Mouse (Mus musculus): Measurements from ENCODE around the gene Olfr1239.

Gene Olfr1239

GRCm38 (mm10) chr2:89420307-89420706 is at the start of gene Olfr1239:
Gene Olfr1239 (minus strand): TSS chr2:89420407.
- no peak for DNase-seq (ENCODE audit: low read depth, low spot score)

GRCm38 (mm10) chr2:89442900-89443299 is 22.7 kb upstream of the Olfr1239 start, which contains the start of gene Olfr1240:
Gene Olfr1240 (minus strand): TSS chr2:89443000.
- no peak for DNase-seq (ENCODE audit: low read depth, low spot score)

GRCm38 (mm10) chr2:89414557-89414956 is 5.7 kb downstream of the Olfr1239 start:
- DNase-seq (ENCODE audit: low read depth, low spot score): no peak

- no peak for DNase-seq (ENCODE audit: low read depth, low spot score)
Observed at GRCm38 (mm10) chr2:89409576-89409975, 10.6 kb downstream of the Olfr1239 start, which contains the start of gene Olfr1238. Gene Olfr1238 (minus strand): TSS chr2:89409676.

- no peak for DNase-seq (ENCODE audit: low read depth, low spot score)
Observed at GRCm38 (mm10) chr2:89400882-89401281, 19.3 kb downstream of the Olfr1239 start.

Data from R1 (cell line).